Mouse (Mus musculus) embryo, embryonic 11 days (tissue): ENCODE results near the gene Mettl15.

Source experiments
- DNase-seq: peaks from one replicate; pipeline ENCODE4 v3.0.0-alpha.2; 2015

Gene Mettl15

GRCm38 (mm10) chr2:109156131-109156530 is 124.4 kb downstream of the Mettl15 start:
- no peak for DNase-seq

GRCm38 (mm10) chr2:109153402-109154050 is 127.0 kb downstream of the Mettl15 start:
- DNase-seq, result no peak

- no peak for DNase-seq
Measured at GRCm38 (mm10) chr2:109147292-109147691, 133.3 kb downstream of the Mettl15 start.

GRCm38 (mm10) chr2:109144410-109144809 is 136.1 kb downstream of the Mettl15 start:
- DNase-seq, result no peak

GRCm38 (mm10) chr2:109140330-109140729 is 140.2 kb downstream of the Mettl15 start:
- no peak for DNase-seq

- DNase-seq, result no peak
Measured at GRCm38 (mm10) chr2:109137276-109137675, 143.3 kb downstream of the Mettl15 start.

GRCm38 (mm10) chr2:109130718-109131117 is 149.8 kb downstream of the Mettl15 start:
- DNase-seq, result no peak

GRCm38 (mm10) chr2:109129921-109130320 is 150.6 kb downstream of the Mettl15 start:
- DNase-seq, result no peak

GRCm38 (mm10) chr2:109105773-109106484 is 174.6 kb downstream of the Mettl15 start:
- no peak for DNase-seq

GRCm38 (mm10) chr2:109049686-109050085 is 230.9 kb downstream of the Mettl15 start:
- DNase-seq, result no peak
